ENCODE assay signal across 10 mouse cellular contexts in the genomic region with DNA sequence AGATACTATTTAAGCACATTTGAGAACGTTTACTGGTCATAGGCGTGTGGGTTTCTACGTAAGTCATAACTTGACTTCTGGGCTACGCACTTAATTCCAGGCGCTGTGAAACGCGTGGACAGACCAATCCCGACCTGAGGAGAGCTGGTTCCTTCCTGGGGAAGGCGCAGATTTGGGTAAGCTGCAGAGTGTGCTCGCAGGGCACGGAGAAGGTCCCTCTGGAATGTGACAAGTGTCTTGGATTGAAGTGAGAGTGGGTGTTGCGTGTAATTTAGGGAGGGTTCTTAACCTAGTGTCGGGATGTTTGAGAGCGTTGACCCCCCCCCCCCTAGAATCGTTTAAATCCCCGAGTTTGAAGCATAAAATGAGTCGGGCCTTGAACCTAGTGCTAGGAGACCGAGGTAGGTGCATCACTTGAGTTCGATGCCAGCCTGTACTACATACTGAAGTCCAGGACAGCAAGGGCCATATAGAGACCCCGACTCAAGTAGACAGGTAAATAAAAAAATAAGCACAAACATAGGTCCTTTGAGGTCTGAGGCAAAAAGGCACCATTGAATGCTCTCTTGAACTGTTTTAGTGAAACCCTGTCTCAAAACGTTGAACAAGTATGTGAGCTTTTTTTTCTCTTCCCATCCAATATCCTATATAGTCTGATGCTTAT. TPM values are rescaled to one million over a fixed set of nuclear protein-coding genes. Genes with fewer than 3 reads are reported as not detected.
DNase-seq lines count a peak whose midpoint lies in the region; ATAC-seq and TF ChIP-seq lines count a peak whose summit lies in the region.
"Had no signal": no experiment of that assay in that cellular context is flagged by ENCODE, and none has a peak within 500 bp of the region (broad histone marks: within the 10 kb centered on the region; RNA-seq: fewer than 3 reads in every experiment).

No protein-coding gene starts in this region.

- H3K27me3 ChIP-seq in lung, embryonic 14.5 days (ENCODE audit: insufficient read depth, low read length) = peaks cover 10% of the 10 kb centered on the region
- H3K27me3 ChIP-seq in forebrain, embryonic 16.5 days (replicated peaks; ENCODE audit: control insufficient read depth, insufficient read depth, low read length) = peaks cover 21% of the 10 kb centered on the region
- H3K27me3 ChIP-seq in liver, embryonic 15.5 days = peaks cover 38% of the 10 kb centered on the region
- H3K27me3 ChIP-seq in stomach, embryonic 16.5 days (ENCODE audit: control insufficient read depth, insufficient read depth, low read length) = peaks cover 14% of the 10 kb centered on the region

- no peaks in the 10 kb centered on the region for H3K36me3 ChIP-seq in lung, embryonic 14.5 days (ENCODE audit: insufficient read depth)
- no peaks in the 10 kb centered on the region for H3K36me3 ChIP-seq in forebrain, embryonic 16.5 days (ENCODE audit: control insufficient read depth, insufficient read depth)
- no peaks in the 10 kb centered on the region for H3K36me3 ChIP-seq in liver, embryonic 15.5 days (replicated peaks)
- no peaks in the 10 kb centered on the region for H3K36me3 ChIP-seq in stomach, embryonic 16.5 days (ENCODE audit: control insufficient read depth, insufficient read depth, low read length)

- H3K4me3 ChIP-seq in lung, embryonic 14.5 days (ENCODE audit: low read depth, low read length) = peak overlapping the region; percentile 23
- H3K4me3 ChIP-seq in forebrain, embryonic 16.5 days (replicated peaks; ENCODE audit: low read length) = peak overlapping the region; percentile 18
- no peak overlapping the region for H3K4me3 ChIP-seq in liver, embryonic 15.5 days (replicated peaks)
- peak overlapping the region; percentile 36 for H3K4me3 ChIP-seq in stomach, embryonic 16.5 days (replicated peaks; ENCODE audit: low read length)
- H3K4me3 ChIP-seq: erythroblast, embryonic 14.5 days had no signal

- ATAC-seq in lung, embryonic 14.5 days (ENCODE audit: insufficient read depth) = peak; percentile 26; the same call in 1 of the 2 replicates
- no peak for ATAC-seq in forebrain, embryonic 16.5 days
- no peak for ATAC-seq in liver, embryonic 15.5 days (ENCODE audit: insufficient read depth)
- ATAC-seq in stomach, embryonic 16.5 days (ENCODE audit: insufficient read depth, low FRiP score) = no peak

- no peak overlapping the region for H3K27ac ChIP-seq in lung, embryonic 14.5 days (ENCODE audit: low read depth)
- H3K27ac ChIP-seq in forebrain, embryonic 16.5 days (ENCODE audit: low read length) = no peak overlapping the region
- H3K27ac ChIP-seq in liver, embryonic 15.5 days (replicated peaks) = no peak overlapping the region
- H3K27ac ChIP-seq in stomach, embryonic 16.5 days (ENCODE audit: low read length) = no peak overlapping the region

- DNase-seq in lung, embryonic 14.5 days = peak; percentile 36
- no peak for DNase-seq in lung, postnatal 36 days
- no peak for DNase-seq in spleen, postnatal 4 days (ENCODE audit: low spot score in 2 of 2)
- DNase-seq in frontal cortex, postnatal 36 days (ENCODE audit: low spot score in 2 of 2) = no peak
- no peak for DNase-seq in cerebellum, adult 11 months

- no peaks in the 10 kb centered on the region for H3K9me3 ChIP-seq in lung, embryonic 14.5 days (ENCODE audit: low read depth, low read length)
- H3K9me3 ChIP-seq in forebrain, embryonic 16.5 days (ENCODE audit: control insufficient read depth, low read length) = no peaks in the 10 kb centered on the region
- H3K9me3 ChIP-seq in liver, embryonic 15.5 days (replicated peaks) = no peaks in the 10 kb centered on the region
- no peaks in the 10 kb centered on the region for H3K9me3 ChIP-seq in stomach, embryonic 16.5 days (replicated peaks; ENCODE audit: control insufficient read depth, low read length)

- WGBS in lung, embryonic 14.5 days = 6% methylated on average over 21 of the region's 21 CpGs
- WGBS in forebrain, embryonic 16.5 days = 4% methylated on average over 21 of the region's 21 CpGs
- 3% methylated on average over 21 of the region's 21 CpGs for WGBS in liver, embryonic 15.5 days (ENCODE audit: insufficient replicate concordance)
- 7% methylated on average over 21 of the region's 21 CpGs for WGBS in stomach, embryonic 16.5 days

- TF ChIP-seq CTCF in lung, embryonic 14.5 days (IDR thresholded peaks at IDR 0.05; ENCODE audit: low read depth) = no peak

- H3K9ac ChIP-seq in lung, embryonic 14.5 days = peak overlapping the region; percentile 24; the same call in 1 of the 2 replicates
- no peak overlapping the region for H3K9ac ChIP-seq in forebrain, embryonic 16.5 days (replicated peaks; ENCODE audit: low read depth, low read length)
- no peak overlapping the region for H3K9ac ChIP-seq in liver, embryonic 15.5 days
- H3K9ac ChIP-seq in stomach, embryonic 16.5 days (ENCODE audit: low read length) = 0 out of 2 replicates have a peak overlapping the region, but pooled peaks have one; percentile 36

- H3K4me1 ChIP-seq in lung, embryonic 14.5 days (ENCODE audit: insufficient read depth) = no peaks in the 10 kb centered on the region
- H3K4me1 ChIP-seq in forebrain, embryonic 16.5 days (replicated peaks; ENCODE audit: control insufficient read depth, insufficient read depth, low read length) = peaks cover 11% of the 10 kb centered on the region
- H3K4me1 ChIP-seq in liver, embryonic 15.5 days (replicated peaks) = no peaks in the 10 kb centered on the region
- 0 out of 2 replicates have a peak, but pooled peaks cover 7% of the 10 kb centered on the region for H3K4me1 ChIP-seq in stomach, embryonic 16.5 days (ENCODE audit: control insufficient read depth, insufficient read depth, low read length)

- H3K4me2 ChIP-seq in lung, embryonic 14.5 days = peak overlapping the region; percentile 56
- H3K4me2 ChIP-seq in forebrain, embryonic 16.5 days (ENCODE audit: low read length) = peak overlapping the region; percentile 35
- peak overlapping the region; percentile 53 for H3K4me2 ChIP-seq in liver, embryonic 15.5 days
- H3K4me2 ChIP-seq in stomach, embryonic 16.5 days (ENCODE audit: low read depth, low read length) = peak overlapping the region; percentile 53

RNA-seq across cellular contexts. Expression of a gene that starts 0.9 kb away (rescaled TPM):
- polyA plus RNA-seq in lung, embryonic 14.5 days (2014; fragmentation: Nextera tagmentation; extraction: Ambion mirVana) = 0.16 and 0.31 TPM in 2 replicates
- polyA plus RNA-seq in forebrain, embryonic 16.5 days (2015; fragmentation: Nextera tagmentation; extraction: Ambion mirVana) = not detected in 2 replicates
- polyA plus RNA-seq in liver, embryonic 15.5 days (2015; fragmentation: Nextera tagmentation; extraction: Ambion mirVana) = not detected in 2 replicates
- polyA plus RNA-seq in stomach, embryonic 16.5 days (2015; fragmentation: Nextera tagmentation; extraction: Ambion mirVana) = 0.14 TPM in 1 of 2 replicates, not detected in the other
- polyA plus RNA-seq: erythroblast, embryonic 14.5 days; liver, adult 2 months had no signal

Comparison
In these comparisons a context has a peak if more than half of its experiments do, and no peak if none do; other contexts are left out.
1. H3K9ac ChIP-seq: peak in lung, embryonic 14.5 days (single experiment) and stomach, embryonic 16.5 days (single experiment); none in forebrain, embryonic 16.5 days (single experiment) and liver, embryonic 15.5 days (single experiment).
2. Peak in every context shown above with its lines, with median percentiles within 50 percentile points of each other: H3K4me2 ChIP-seq.